Mouse (Mus musculus): Measurements from ENCODE around the gene Btbd3. TPM values are rescaled to one million over a fixed set of nuclear protein-coding genes. Genes with fewer than 3 reads are reported as not detected.

The Btbd3 gene
- polyA plus RNA-seq, 1 experiment from 2014 or later, result 8.3 TPM

- no peak for ATAC-seq (ENCODE audit: extremely low read depth, insufficient number of reproducible peaks, low FRiP score, low TSS enrichment)
- 78% methylated on average over 2 of the region's 2 CpGs for WGBS
Observed at GRCm38 (mm10) chr2:138548990-138549389, 292.6 kb downstream of the Btbd3 start.

DNA sequence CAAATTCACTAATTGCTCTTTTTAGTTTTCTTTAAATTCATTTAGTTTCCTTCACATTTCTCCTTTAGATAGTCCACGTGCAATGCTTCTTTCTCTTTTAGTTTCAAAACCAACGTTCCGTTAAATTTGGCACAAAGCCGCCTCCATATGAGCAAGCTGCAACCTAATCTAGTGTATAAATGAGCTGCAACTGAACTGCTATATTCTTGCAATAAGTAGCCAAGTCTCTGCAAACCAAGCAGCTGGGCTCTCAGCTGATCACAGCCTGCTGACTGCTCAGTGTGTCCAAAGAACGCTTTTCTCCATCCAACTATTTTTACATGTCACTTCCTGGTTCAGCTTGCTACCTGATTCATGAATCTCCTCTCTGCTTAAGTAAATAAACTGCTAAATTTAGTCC is 295.2 kb downstream of the Btbd3 start:
- no peaks in the 10 kb centered on the region for H3K36me3 ChIP-seq
- no peak overlapping the region for H3K27ac ChIP-seq (replicated peaks)
- H3K4me3 ChIP-seq, result no peak overlapping the region
- no peaks in the 10 kb centered on the region for H3K27me3 ChIP-seq (replicated peaks)
- no peaks in the 10 kb centered on the region for H3K4me1 ChIP-seq
- no peak overlapping the region for H3K9ac ChIP-seq
- WGBS, result 72% methylated on average over 5 of the region's 5 CpGs
- no peaks in the 10 kb centered on the region for H3K9me3 ChIP-seq
- no peak overlapping the region for H3K4me2 ChIP-seq
- ATAC-seq (ENCODE audit: extremely low read depth, insufficient number of reproducible peaks, low FRiP score, low TSS enrichment), result no peak

More at GRCm38 (mm10) chr2:138548990-138549389, 292.6 kb downstream of the Btbd3 start:
- Histone ChIP-seq H3K4me3 (no peak overlapping the region), H3K9me3 (no peaks in the 10 kb centered on the region), H3K4me2 (no peak overlapping the region), H3K36me3 (no peaks in the 10 kb centered on the region), H3K4me1 (no peaks in the 10 kb centered on the region), H3K9ac (no peak overlapping the region), H3K27ac (replicated peaks) (no peak overlapping the region), H3K27me3 (replicated peaks) (no peaks in the 10 kb centered on the region)

DNA sequence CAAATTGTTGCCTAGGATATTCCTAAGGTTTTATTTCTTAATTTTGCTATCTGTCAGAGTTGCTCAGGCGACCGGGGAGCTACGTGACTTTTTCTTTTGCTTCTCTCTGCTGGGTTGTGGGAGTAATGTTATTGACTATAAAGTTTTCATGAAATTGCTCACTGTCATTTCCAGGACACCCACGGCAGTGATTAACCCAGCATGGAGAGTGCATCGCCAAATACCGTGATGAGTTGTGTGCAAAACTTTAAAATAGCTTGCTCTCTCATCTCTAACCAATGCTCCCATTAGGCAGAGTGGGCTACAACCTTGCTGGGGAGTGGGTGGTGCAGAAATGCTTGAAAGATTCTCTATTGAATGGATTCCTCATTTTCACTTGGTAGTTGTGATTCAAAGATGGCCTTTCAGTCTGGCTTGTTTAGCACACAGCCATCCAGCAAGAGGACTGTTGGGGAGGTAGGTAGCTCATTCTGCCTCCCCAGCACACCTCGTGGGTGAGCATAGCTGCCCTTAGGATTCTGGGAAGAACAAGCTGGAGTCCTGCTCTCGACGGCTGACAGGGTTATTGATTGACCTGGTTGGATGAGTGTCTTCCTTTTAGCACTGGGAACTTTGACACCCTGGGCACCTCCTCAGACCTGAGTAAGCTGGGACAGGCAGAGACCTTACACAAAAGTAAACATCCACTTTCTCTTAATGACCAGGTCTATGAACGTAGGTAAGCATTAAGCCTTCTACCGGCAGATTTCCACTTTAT is 298.9 kb downstream of the Btbd3 start:
- no peaks in the 10 kb centered on the region for H3K27me3 ChIP-seq (replicated peaks)
- H3K9me3 ChIP-seq, result no peaks in the 10 kb centered on the region
- no peak overlapping the region for H3K27ac ChIP-seq (replicated peaks)
- H3K4me2 ChIP-seq, result no peak overlapping the region
- H3K36me3 ChIP-seq, result no peaks in the 10 kb centered on the region
- no peak overlapping the region for H3K4me3 ChIP-seq
- WGBS, result 70% methylated on average over 11 of the region's 11 CpGs
- no peak overlapping the region for H3K9ac ChIP-seq
- no peaks in the 10 kb centered on the region for H3K4me1 ChIP-seq
- ATAC-seq (ENCODE audit: extremely low read depth, insufficient number of reproducible peaks, low FRiP score, low TSS enrichment), result no peak

DNA sequence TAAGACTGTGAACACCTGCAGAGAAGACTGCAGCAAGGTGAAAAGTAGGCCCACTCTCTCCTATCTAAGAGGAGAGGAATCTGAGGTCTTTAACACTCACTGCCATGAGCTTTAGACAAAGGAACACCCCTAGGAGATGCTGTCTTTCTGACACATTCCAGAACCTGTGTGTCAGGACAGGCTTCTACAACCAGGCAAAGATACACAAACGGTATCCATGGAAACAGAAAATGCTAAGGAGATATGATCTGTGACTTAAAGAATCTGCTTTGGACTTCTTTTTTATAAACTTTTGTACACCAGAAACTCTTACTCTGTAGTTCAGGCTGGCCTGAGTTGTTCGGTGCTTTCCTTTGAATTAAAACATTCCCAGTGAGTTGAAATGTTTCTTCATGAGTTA is 329.6 kb downstream of the Btbd3 start:
- no peak overlapping the region for H3K4me3 ChIP-seq
- H3K27me3 ChIP-seq (replicated peaks), result no peaks in the 10 kb centered on the region
- no peaks in the 10 kb centered on the region for H3K36me3 ChIP-seq
- H3K9me3 ChIP-seq, result no peaks in the 10 kb centered on the region
- no peaks in the 10 kb centered on the region for H3K4me1 ChIP-seq
- H3K4me2 ChIP-seq, result no peak overlapping the region
- no peak overlapping the region for H3K27ac ChIP-seq (replicated peaks)
- 59% methylated on average over 2 of the region's 2 CpGs for WGBS
- no peak for ATAC-seq (ENCODE audit: extremely low read depth, insufficient number of reproducible peaks, low FRiP score, low TSS enrichment)
- H3K9ac ChIP-seq, result no peak overlapping the region

DNA sequence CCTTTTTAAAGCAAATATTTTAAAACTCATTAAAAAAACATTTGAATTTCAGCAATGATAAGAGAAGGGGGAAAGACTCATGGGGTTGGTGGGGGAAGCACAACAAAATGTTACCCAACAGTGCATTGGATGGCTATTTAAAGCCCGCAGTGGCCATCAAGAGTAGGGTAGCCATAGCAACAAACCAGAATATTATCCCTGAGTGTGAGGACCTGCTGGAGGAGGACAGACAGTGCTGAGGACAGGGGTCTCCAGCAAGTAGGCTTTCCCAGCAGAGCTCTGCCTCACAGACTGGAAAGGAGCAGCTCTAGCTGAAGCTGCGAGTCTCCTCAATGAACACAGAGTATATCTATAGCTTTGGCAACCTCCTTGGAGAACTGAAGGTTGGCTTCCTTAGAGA is 331.0 kb downstream of the Btbd3 start:
- Histone ChIP-seq H3K9ac (no peak overlapping the region), H3K36me3 (no peaks in the 10 kb centered on the region), H3K27me3 (replicated peaks) (no peaks in the 10 kb centered on the region), H3K9me3 (no peaks in the 10 kb centered on the region), H3K4me1 (no peaks in the 10 kb centered on the region), H3K4me3 (no peak overlapping the region), H3K4me2 (no peak overlapping the region), H3K27ac (replicated peaks) (no peak overlapping the region)
- WGBS, result 65% methylated on average over 2 of the region's 2 CpGs
- no peak for ATAC-seq (ENCODE audit: extremely low read depth, insufficient number of reproducible peaks, low FRiP score, low TSS enrichment)

DNA sequence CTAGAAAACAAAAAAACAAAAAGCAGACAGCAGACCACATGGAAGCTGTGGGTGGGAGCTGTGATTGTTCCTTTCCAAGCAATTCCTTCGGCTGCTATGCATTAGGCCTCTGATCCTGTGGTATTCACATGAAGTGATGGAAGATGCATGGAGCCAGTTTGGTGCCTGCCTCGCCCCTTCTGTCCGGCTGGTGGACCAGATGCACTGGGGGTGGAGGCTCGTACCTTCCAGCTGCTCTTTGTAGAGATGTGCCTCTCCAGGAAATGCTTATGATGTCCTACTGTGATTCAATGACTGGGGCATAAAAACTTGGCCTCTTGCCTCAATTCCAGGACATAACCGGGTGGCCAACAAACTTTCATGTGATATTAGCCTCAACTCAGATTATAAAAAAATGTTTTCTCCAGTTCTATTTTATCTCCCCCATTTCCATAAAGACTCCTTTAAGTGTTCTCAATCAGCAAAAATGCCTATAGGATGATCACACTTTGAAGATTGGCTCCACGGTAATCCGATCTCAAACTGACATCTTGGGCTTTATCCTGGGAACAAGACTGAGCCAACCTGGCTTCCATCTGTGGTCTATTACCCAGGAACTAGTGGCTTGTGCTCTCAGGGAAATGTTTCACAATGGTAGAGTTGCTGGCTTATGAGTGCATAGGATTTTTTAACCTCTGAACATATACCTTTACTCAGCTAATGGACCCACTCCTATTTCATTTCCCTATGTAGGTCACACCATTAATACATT is 331.6 kb downstream of the Btbd3 start:
- no peaks in the 10 kb centered on the region for H3K4me1 ChIP-seq
- no peak overlapping the region for H3K4me3 ChIP-seq
- no peaks in the 10 kb centered on the region for H3K9me3 ChIP-seq
- H3K9ac ChIP-seq, result no peak overlapping the region
- H3K27ac ChIP-seq (replicated peaks), result no peak overlapping the region
- no peaks in the 10 kb centered on the region for H3K27me3 ChIP-seq (replicated peaks)
- H3K36me3 ChIP-seq, result no peaks in the 10 kb centered on the region
- ATAC-seq (ENCODE audit: extremely low read depth, insufficient number of reproducible peaks, low FRiP score, low TSS enrichment), result no peak
- H3K4me2 ChIP-seq, result no peak overlapping the region
- whole genome bisulfite sequencing, result 74% methylated on average over 7 of the region's 7 CpGs

DNA sequence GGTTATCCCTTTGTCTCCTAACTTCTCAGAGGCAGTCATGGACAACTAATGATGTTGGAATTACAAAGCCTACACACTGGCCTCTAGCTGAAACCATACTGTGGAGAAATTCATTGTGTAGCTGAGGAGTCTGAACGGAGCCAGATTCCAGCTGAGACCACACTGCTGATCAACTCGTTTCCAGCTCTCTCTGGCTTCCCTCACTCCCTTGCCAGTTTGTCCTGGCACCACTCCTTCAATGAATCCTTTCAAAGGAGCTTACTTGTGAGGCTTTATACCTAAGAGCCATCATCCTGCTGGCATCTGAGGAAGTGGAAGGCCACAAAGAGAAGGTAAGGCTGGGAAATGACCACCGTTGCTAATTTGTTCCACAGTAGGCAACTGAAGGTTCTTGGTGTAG is 332.7 kb downstream of the Btbd3 start:
- H3K36me3 ChIP-seq, result no peaks in the 10 kb centered on the region
- no peak overlapping the region for H3K9ac ChIP-seq
- 73% methylated on average over 3 of the region's 3 CpGs for WGBS
- H3K27ac ChIP-seq (replicated peaks), result no peak overlapping the region
- ATAC-seq (ENCODE audit: extremely low read depth, insufficient number of reproducible peaks, low FRiP score, low TSS enrichment), result no peak
- no peaks in the 10 kb centered on the region for H3K9me3 ChIP-seq
- no peak overlapping the region for H3K4me2 ChIP-seq
- no peaks in the 10 kb centered on the region for H3K4me1 ChIP-seq
- no peak overlapping the region for H3K4me3 ChIP-seq
- no peaks in the 10 kb centered on the region for H3K27me3 ChIP-seq (replicated peaks)

- no peak overlapping the region for H3K9ac ChIP-seq
- no peak overlapping the region for H3K27ac ChIP-seq (replicated peaks)
- no peaks in the 10 kb centered on the region for H3K4me1 ChIP-seq
- no peak overlapping the region for H3K4me3 ChIP-seq
- H3K27me3 ChIP-seq (replicated peaks), result no peaks in the 10 kb centered on the region
- H3K36me3 ChIP-seq, result no peaks in the 10 kb centered on the region
- no peak for ATAC-seq (ENCODE audit: extremely low read depth, insufficient number of reproducible peaks, low FRiP score, low TSS enrichment)
- 59% methylated on average over 1 of the region's 1 CpGs for WGBS
- no peaks in the 10 kb centered on the region for H3K9me3 ChIP-seq
- H3K4me2 ChIP-seq, result no peak overlapping the region
Observed at GRCm38 (mm10) chr2:138590307-138590706, 333.9 kb downstream of the Btbd3 start.

GRCm38 (mm10) chr2:138612361-138612760 is 356.0 kb downstream of the Btbd3 start:
- H3K9me3 ChIP-seq, result no peaks in the 10 kb centered on the region
- no peak overlapping the region for H3K27ac ChIP-seq (replicated peaks)
- no peaks in the 10 kb centered on the region for H3K27me3 ChIP-seq (replicated peaks)
- no peak overlapping the region for H3K4me3 ChIP-seq
- H3K4me1 ChIP-seq, result no peaks in the 10 kb centered on the region
- H3K4me2 ChIP-seq, result no peak overlapping the region
- no peaks in the 10 kb centered on the region for H3K36me3 ChIP-seq
- ATAC-seq (ENCODE audit: extremely low read depth, insufficient number of reproducible peaks, low FRiP score, low TSS enrichment), result no peak
- H3K9ac ChIP-seq, result no peak overlapping the region

- Histone ChIP-seq H3K27ac (replicated peaks) (no peak overlapping the region), H3K27me3 (replicated peaks) (no peaks in the 10 kb centered on the region), H3K36me3 (no peaks in the 10 kb centered on the region), H3K9me3 (no peaks in the 10 kb centered on the region), H3K4me3 (no peak overlapping the region), H3K9ac (no peak overlapping the region), H3K4me1 (no peaks in the 10 kb centered on the region), H3K4me2 (no peak overlapping the region)
- no peak for ATAC-seq (ENCODE audit: extremely low read depth, insufficient number of reproducible peaks, low FRiP score, low TSS enrichment)
- 83% methylated on average over 5 of the region's 5 CpGs for WGBS
Observed at GRCm38 (mm10) chr2:138617501-138617900, 361.1 kb downstream of the Btbd3 start.

All from heart, embryonic 13.5 days (tissue).